Mouse (Mus musculus) olfactory bulb, adult 2 months (tissue): ENCODE results near the gene Cidec. TPM values are rescaled to one million over a fixed set of nuclear protein-coding genes. Genes with fewer than 3 reads are reported as not detected.

Experiments used
- H3K27ac ChIP-seq: fragments of 200-500 bp; 2 replicates; pipeline ENCODE4 v1.5.1; 2012; ENCODE audit warnings: low read depth, low read length; ENCODE audit not compliant: insufficient read depth
- H3K4me1 ChIP-seq: fragments of 200-500 bp; 2 replicates; pipeline ENCODE4 v1.6.1; 2012; ENCODE audit warnings: low read length; ENCODE audit not compliant: control insufficient read depth, insufficient read depth
- H3K4me3 ChIP-seq: fragments of 200-500 bp; 2 replicates; pipeline ENCODE4 v1.5.1; 2012; ENCODE audit warnings: mild to moderate bottlenecking, low read depth, low read length, moderate library complexity; ENCODE audit not compliant: insufficient read depth
- CTCF ChIP-seq: fragments of 200-500 bp; IDR thresholded peaks from 2 replicates; pipeline ENCODE4 v1.5.1; 2012; ENCODE audit warnings: low read depth, mild to moderate bottlenecking, low read length, moderate library complexity; ENCODE audit not compliant: insufficient read depth
- POLR2A ChIP-seq: fragments of 200-500 bp; IDR thresholded peaks from 2 replicates; pipeline ENCODE4 v1.6.1; 2012; ENCODE audit warnings: mild to moderate bottlenecking, low read depth, low read length, moderate library complexity; ENCODE audit not compliant: insufficient read depth
- WGBS: fragments of 180-500 bp; shearing (Covaris S2); methylation state at CpG from one replicate; pipeline ENCODE4 v1.1.7; 2018; 5-methylcytosine and 5-hydroxymethylcytosine counted together
- polyA plus RNA-seq: library from polyadenylated mRNA; stranded (reverse); fragments of >200 nt; gene quantifications from 2 replicates; pipeline ENCODE4 v1.2.4, GENCODE M21; 2012; ENCODE audit warnings: low replicate concordance; ENCODE audit not compliant: missing spikeins, insufficient read depth, insufficient read length

Cidec gene
- polyA plus RNA-seq, 1 experiment = not detected

- Histone ChIP-seq H3K4me1 (peaks cover 19% of the 10 kb centered on the region), H3K4me3 (no peak within 1 kb of the TSS), H3K27ac (no peak within 1 kb of the TSS)
- 61% methylated on average over 8 of the region's 8 CpGs for WGBS
- TF ChIP-seq POLR2A (no peak), CTCF (no peak)
These were observed 46.6 kb downstream of the Cidec start, which contains the start of gene Ttll3 for GRCm38 (mm10) chr6:113388960-113389359. Gene Ttll3 (plus strand): TSS chr6:113389260.

GRCm38 (mm10) chr6:113386025-113386424, 49.5 kb downstream of the Cidec start:
- Histone ChIP-seq H3K27ac (no peak overlapping the region), H3K4me1 (peaks cover 7% of the 10 kb centered on the region), H3K4me3 (no peak overlapping the region)
- TF ChIP-seq POLR2A (no peak), CTCF (no peak)
- WGBS = 42% methylated on average over 3 of the region's 3 CpGs

DNA sequence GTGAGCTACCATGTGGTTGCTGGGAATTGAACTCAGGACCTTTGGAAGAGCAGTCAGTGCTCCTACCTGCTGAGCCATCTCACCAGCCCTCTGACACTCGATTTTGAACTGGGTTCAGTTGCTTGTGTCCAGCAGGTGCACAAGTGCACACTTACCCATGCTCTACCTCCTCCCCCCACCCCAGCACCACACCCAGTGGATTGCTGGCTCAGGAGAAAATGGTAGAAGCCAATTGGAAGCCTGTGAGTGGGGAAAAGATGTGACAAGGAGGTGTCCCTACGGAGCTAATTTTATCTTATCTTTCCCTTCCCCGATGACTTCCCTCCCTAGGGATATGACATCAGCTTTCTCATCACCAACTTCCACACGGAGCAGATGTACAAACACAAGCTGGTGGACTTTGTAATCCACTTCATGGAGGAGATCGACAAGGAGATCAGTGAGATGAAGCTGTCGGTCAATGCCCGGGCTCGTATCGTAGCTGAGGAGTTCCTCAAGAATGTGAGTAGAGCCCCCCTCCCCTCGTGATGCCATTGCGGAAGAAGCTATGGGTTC, 50.3 kb downstream of the Cidec start:
- H3K4me1 ChIP-seq = peaks cover 7% of the 10 kb centered on the region
- TF ChIP-seq POLR2A (no peak), CTCF (no peak)
- 60% methylated on average over 11 of the region's 11 CpGs for WGBS
- no peak overlapping the region for H3K27ac ChIP-seq
- no peak overlapping the region for H3K4me3 ChIP-seq

- 39% methylated on average over 8 of the region's 8 CpGs for WGBS
- peaks cover 7% of the 10 kb centered on the region for H3K4me1 ChIP-seq
- no peak overlapping the region for H3K4me3 ChIP-seq
- no peak for TF ChIP-seq POLR2A
- TF ChIP-seq CTCF = no peak
- no peak overlapping the region for H3K27ac ChIP-seq
These were observed 51.1 kb downstream of the Cidec start for GRCm38 (mm10) chr6:113384351-113384927.

DNA sequence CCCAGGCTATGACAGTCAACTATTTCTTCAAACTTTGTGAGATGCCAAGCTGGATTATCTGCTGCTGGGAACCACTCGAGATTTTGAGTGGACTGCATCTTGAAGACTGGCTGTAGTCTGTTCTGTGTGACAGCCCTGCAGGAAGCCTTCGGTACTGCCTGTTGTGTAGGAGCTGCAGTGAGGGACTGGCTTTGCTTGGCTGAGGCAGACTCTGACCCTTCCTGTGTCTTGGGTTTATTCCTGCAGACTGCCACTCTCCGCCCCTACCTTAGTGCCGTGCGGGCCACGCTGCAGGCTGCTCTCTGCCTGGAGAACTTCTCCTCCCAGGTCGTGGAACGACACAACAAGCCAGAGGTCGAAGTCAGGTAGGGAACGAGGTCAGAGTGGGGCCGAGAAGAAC, 55.1 kb downstream of the Cidec start:
- no peak for TF ChIP-seq POLR2A
- TF ChIP-seq CTCF = no peak

DNA sequence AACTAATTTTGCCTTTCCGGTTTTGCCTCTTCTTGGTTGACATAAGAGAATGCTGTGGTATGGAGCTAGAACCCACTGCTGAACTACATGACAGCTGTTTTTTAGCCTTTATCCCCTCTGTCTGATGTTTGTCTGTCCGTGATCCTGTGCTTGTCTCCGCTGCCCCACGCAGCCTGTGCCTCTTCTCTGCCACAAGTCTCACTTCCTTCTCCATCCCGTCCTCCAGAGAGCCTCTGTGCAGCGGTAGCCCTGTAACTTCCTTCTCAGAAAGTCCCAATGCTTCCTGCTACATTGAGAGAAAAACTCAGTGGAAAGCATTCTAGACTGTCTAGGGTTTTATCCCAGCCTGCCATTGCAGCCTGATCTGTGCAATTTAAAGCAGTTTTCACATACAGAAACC, 56.3 kb downstream of the Cidec start:
- 79% methylated on average over 6 of the region's 6 CpGs for WGBS
- H3K4me3 ChIP-seq = no peak overlapping the region
- H3K27ac ChIP-seq = no peak overlapping the region
- peaks cover 7% of the 10 kb centered on the region for H3K4me1 ChIP-seq
- TF ChIP-seq POLR2A (no peak), CTCF (no peak)

More for the DNA sequence above, 55.1 kb downstream of the Cidec start:
- 91% methylated on average over 11 of the region's 11 CpGs for WGBS
- H3K4me3 ChIP-seq = no peak overlapping the region
- H3K4me1 ChIP-seq = peaks cover 12% of the 10 kb centered on the region
- no peak overlapping the region for H3K27ac ChIP-seq

DNA sequence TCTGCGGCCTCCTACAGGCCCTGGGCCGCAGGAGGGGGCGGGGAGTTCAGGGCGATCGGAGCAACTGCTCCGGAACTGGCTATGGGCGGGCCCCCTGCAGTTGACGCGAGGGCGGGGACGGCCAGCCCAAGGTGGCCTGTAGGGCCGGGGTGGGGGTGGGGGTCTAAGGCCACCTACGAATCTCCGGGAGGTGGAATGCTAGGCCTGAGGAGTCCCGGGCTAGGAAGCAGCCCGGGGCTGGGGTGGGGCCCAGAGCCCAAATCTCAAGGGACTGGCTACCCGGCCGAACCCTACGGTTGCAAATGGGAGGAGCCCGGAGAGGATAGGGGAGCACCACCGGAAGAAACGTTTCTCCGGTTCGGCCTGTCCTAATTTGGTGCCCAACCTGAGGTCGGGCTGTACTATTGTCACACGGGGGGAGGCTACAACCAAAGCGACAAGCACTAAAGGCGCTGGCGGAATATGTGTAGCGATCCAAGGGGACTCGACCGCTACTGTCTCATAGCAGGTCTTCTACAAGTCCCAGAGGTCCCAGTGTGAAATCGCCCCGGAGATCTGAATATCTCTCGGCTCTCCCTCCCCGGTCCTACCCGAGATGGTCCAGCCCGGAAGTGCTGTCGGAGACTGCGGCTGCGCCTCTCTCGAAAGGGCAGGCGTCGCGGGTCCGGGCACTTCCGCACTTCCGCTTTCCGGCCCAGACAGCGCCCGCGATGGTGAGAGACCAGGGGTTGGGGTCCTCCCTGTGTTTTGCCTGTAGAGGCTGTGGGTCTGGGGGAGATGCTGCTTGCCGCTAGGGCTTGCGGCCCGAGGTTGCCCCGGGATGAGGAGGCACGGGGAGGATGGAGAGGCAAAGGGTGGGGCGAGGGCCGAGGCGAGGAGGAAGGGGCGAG, 57.8 kb downstream of the Cidec start, which contains the start of the genes Tada3 and Arpc4:
Gene Tada3, minus strand, starts transcription at position 388 of the 890 bp plus-strand sequence.
Gene Arpc4, plus strand, starts transcription at position 620 of the 890 bp plus-strand sequence.
- peak; percentile 49 for TF ChIP-seq POLR2A
- TF ChIP-seq CTCF = no peak
- Histone ChIP-seq H3K4me3 (peak within 1 kb of the TSS; percentile 87), H3K27ac (peak within 1 kb of the TSS; percentile 100), H3K4me1 (peaks cover 5% of the 10 kb centered on the region; the same call in 1 of the 2 replicates)
- under 1% methylated on average over 61 of the region's 61 CpGs for WGBS

GRCm38 (mm10) chr6:113377172-113377495, 58.4 kb downstream of the Cidec start:
- peak overlapping the region; percentile 52; the same call in 1 of the 2 replicates for H3K27ac ChIP-seq
- TF ChIP-seq POLR2A = no peak
- no peak for TF ChIP-seq CTCF
- WGBS = 8% methylated on average over 7 of the region's 7 CpGs
- H3K4me3 ChIP-seq = peak overlapping the region; percentile 87
- peaks cover 5% of the 10 kb centered on the region; the same call in 1 of the 2 replicates for H3K4me1 ChIP-seq

Other genes with a start within 250 kb of the Cidec start
- not detected in 2 replicates for gene Lhfpl4, start 240.4 kb downstream of the Cidec start, polyA plus RNA-seq
- not detected in 2 replicates for gene Mtmr14, start 197.9 kb downstream of the Cidec start, polyA plus RNA-seq
- gene Cpne9, start 153.5 kb downstream of the Cidec start, polyA plus RNA-seq = not detected in 2 replicates
- not detected in 2 replicates for gene Brpf1, start 128.6 kb downstream of the Cidec start, polyA plus RNA-seq
- gene Ogg1, start 108.8 kb downstream of the Cidec start, polyA plus RNA-seq = not detected in 2 replicates
- not detected in 2 replicates for gene Camk1, start 91.8 kb downstream of the Cidec start, polyA plus RNA-seq
- gene Tada3, start 57.9 kb downstream of the Cidec start, polyA plus RNA-seq = not detected in 2 replicates
- not detected in 2 replicates for gene Arpc4, start 57.6 kb downstream of the Cidec start, polyA plus RNA-seq
- gene Ttll3, start 46.5 kb downstream of the Cidec start, polyA plus RNA-seq = not detected in 2 replicates
- gene Rpusd3, start 16.4 kb downstream of the Cidec start, polyA plus RNA-seq = not detected in 2 replicates
- gene Jagn1, start 6.8 kb upstream of the Cidec start, polyA plus RNA-seq = not detected in 2 replicates
- gene Il17re, start 22.7 kb upstream of the Cidec start, polyA plus RNA-seq = not detected in 2 replicates
- gene Il17rc, start 35.7 kb upstream of the Cidec start, polyA plus RNA-seq = not detected in 2 replicates
- gene Creld1, start 47.5 kb upstream of the Cidec start, polyA plus RNA-seq = not detected in 2 replicates
- gene Prrt3, start 66.2 kb upstream of the Cidec start, polyA plus RNA-seq = not detected in 2 replicates
- not detected in 2 replicates for gene Emc3, start 95.9 kb upstream of the Cidec start, polyA plus RNA-seq
- gene Fancd2, start 95.9 kb upstream of the Cidec start, polyA plus RNA-seq = not detected in 2 replicates
- gene Fancd2os, start 165.0 kb upstream of the Cidec start, polyA plus RNA-seq = not detected in 2 replicates
- gene Brk1, start 169.0 kb upstream of the Cidec start, polyA plus RNA-seq = not detected in 2 replicates
- gene Vhl, start 188.2 kb upstream of the Cidec start, polyA plus RNA-seq = not detected in 2 replicates
- gene Irak2, start 202.7 kb upstream of the Cidec start, polyA plus RNA-seq = not detected in 2 replicates